Mouse (Mus musculus) ES-Bruce4 (cell line): ENCODE results near the gene Tbc1d30. TPM values are rescaled to one million over a fixed set of nuclear protein-coding genes. Genes with fewer than 3 reads are reported as not detected.

Source experiments
- H3K27ac ChIP-seq: 2 replicates; pipeline ENCODE4 v1.5.1; 2012; ENCODE audit warnings: low read length, inconsistent platforms; ENCODE audit not compliant: insufficient read depth
- H3K27me3 ChIP-seq: 2 replicates; pipeline ENCODE4 v1.6.1; 2012; ENCODE audit warnings: mild to moderate bottlenecking, low read length, inconsistent platforms; ENCODE audit not compliant: control insufficient read depth, poor library complexity, insufficient read depth, severe bottlenecking
- H3K36me3 ChIP-seq: 2 replicates; pipeline ENCODE4 v1.6.1; 2012; ENCODE audit warnings: inconsistent platforms, mild to moderate bottlenecking, low read length, moderate library complexity; ENCODE audit not compliant: control insufficient read depth, poor library complexity, insufficient read depth, severe bottlenecking
- H3K4me1 ChIP-seq: one replicate; pipeline ENCODE4 v1.8.1; 2011; ENCODE audit warnings: low read length; ENCODE audit not compliant: control insufficient read depth, insufficient read depth
- H3K4me3 ChIP-seq: 2 replicates; pipeline ENCODE4 v1.5.1; 2011; ENCODE audit warnings: low read depth, mild to moderate bottlenecking, low read length
- H3K9ac ChIP-seq: 2 replicates; pipeline ENCODE4 v1.6.1; 2012; ENCODE audit warnings: low read depth, mild to moderate bottlenecking, inconsistent platforms; ENCODE audit not compliant: poor library complexity, severe bottlenecking
- H3K9me3 ChIP-seq: replicated peaks from 2 replicates; pipeline ENCODE4 v1.6.1; 2012; ENCODE audit warnings: mild to moderate bottlenecking, low read length, inconsistent platforms; ENCODE audit not compliant: control insufficient read depth, poor library complexity, insufficient read depth, severe bottlenecking
- CTCF ChIP-seq: IDR thresholded peaks from one replicate; pipeline ENCODE4 v1.8.1; 2011; ENCODE audit warnings: low read depth, low read length
- EP300 ChIP-seq: IDR thresholded peaks from 2 replicates; pipeline ENCODE4 v1.6.1; 2011; ENCODE audit warnings: low read depth, low read length; ENCODE audit not compliant: insufficient read depth
- POLR2A ChIP-seq: IDR thresholded peaks from one replicate; pipeline ENCODE4 v1.8.1; 2011; ENCODE audit warnings: low read length; ENCODE audit not compliant: insufficient read depth
- polyA plus RNA-seq: library from polyadenylated mRNA; stranded (reverse); fragments of >200 nt; gene quantifications from 2 replicates; pipeline ENCODE4 v1.2.4, GENCODE M21; 2011; ENCODE audit warnings: low read depth; ENCODE audit not compliant: missing spikeins, insufficient read depth, insufficient read length

Tbc1d30 gene
- polyA plus RNA-seq, 1 experiment: not detected

DNA sequence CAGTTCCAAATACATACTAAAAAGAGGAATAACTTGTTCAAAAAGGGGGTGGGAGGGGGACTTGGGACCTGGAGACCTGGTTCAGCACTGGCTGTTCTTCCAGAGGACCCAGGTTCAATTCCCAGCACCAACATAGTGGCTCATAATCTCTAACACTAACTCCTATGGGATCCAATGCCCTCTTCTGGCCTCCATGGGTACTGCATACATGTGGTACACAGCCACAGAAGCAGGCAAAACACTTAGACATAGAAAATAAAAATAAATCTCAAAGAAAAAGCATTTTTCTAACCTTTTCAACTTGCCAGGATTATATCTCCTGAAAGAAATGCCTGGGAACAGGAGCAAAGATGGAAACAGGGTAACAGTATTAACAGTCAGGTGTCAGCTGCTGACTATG lies 24.9 kb downstream of the Tbc1d30 start:
- Histone ChIP-seq H3K27me3 (no peaks in the 10 kb centered on the region; the same call in 1 of the 2 replicates), H3K4me1 (no peaks in the 10 kb centered on the region), H3K4me3 (no peak overlapping the region), H3K36me3 (no peaks in the 10 kb centered on the region), H3K9ac (no peak overlapping the region), H3K27ac (no peak overlapping the region), H3K9me3 (no peaks in the 10 kb centered on the region)
- TF ChIP-seq CTCF (no peak), POLR2A (no peak)

DNA sequence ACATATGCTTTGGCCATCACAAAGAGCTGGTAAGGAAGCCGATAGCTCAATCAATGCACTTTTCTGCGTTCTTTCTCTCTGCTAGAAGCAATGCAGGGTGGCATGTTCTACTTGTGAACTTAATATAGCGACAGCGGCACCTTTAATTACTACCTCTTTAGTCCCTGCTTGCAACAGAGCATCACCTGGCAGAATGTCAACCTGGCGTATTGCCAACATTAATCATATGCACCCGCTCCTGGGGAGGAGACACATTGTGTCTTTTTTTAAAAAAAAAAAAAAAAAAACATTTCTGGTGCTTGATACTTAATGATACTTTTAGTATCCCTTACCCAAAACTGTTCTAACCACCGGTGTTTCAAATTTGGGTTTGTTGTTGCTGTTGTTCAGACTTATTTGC lies 27.6 kb downstream of the Tbc1d30 start:
- TF ChIP-seq EP300 (no peak), POLR2A (no peak), CTCF (no peak)
- no peaks in the 10 kb centered on the region for H3K9me3 ChIP-seq
- H3K27ac ChIP-seq: no peak overlapping the region
- no peaks in the 10 kb centered on the region for H3K36me3 ChIP-seq
- H3K4me3 ChIP-seq: no peak overlapping the region
- H3K4me1 ChIP-seq: no peaks in the 10 kb centered on the region
- H3K27me3 ChIP-seq: no peaks in the 10 kb centered on the region; the same call in 1 of the 2 replicates
- no peak overlapping the region for H3K9ac ChIP-seq

DNA sequence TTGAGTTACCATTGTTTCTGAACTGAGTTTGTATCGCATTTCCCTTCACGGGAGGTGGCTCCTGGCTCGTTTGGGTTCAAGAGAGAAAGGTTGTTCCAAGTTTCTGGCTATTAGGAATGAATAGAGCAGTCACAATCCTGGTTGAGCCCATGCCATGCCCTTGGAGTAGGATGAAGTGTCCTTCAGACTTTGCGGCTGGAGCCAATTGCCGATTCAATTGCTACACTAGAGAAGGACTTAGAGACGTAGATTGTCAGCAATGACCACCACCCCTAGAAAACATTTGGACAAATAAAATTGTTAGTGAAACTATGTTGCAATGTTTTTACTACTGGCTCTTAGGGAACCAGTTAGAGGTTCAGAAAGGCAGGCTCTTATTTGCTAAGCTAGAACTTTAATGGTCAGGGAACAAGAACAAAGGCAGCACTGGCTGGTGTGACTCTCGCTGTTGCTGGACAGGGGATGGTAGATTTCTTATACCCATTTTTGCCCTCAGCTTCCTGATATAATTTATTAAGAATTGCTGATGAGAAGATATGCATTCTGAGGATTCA lies 32.6 kb downstream of the Tbc1d30 start:
- Histone ChIP-seq H3K4me3 (no peak overlapping the region), H3K9me3 (no peaks in the 10 kb centered on the region), H3K4me1 (no peaks in the 10 kb centered on the region), H3K27ac (no peak overlapping the region), H3K9ac (no peak overlapping the region), H3K36me3 (no peaks in the 10 kb centered on the region), H3K27me3 (peaks cover 2% of the 10 kb centered on the region; the same call in 1 of the 2 replicates)
- no peak for TF ChIP-seq POLR2A

DNA sequence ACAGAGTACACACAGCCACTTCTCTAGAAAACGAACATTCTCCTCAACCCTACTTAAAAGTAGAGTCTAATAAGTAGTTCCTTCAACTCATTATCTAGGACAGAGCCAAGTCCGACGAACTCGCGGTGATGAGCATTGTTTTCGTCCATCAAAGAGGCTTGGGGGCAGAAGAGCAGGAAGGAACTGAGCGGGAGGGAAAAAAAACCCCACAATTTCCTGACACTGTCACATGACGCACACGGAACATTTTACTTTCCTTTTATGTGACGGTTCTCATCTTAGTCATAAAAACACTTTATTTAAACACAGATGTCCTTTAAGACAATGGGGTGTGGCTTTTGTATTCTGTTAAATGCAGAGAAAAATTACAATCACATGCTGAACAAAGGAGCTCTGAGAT lies 34.7 kb downstream of the Tbc1d30 start:
- no peak overlapping the region for H3K27ac ChIP-seq
- no peaks in the 10 kb centered on the region for H3K9me3 ChIP-seq
- no peaks in the 10 kb centered on the region for H3K4me1 ChIP-seq
- H3K4me3 ChIP-seq: no peak overlapping the region
- no peak overlapping the region for H3K9ac ChIP-seq
- no peaks in the 10 kb centered on the region for H3K36me3 ChIP-seq
- no peak for TF ChIP-seq POLR2A
- no peak for TF ChIP-seq EP300
- TF ChIP-seq CTCF: no peak
- peaks cover 4% of the 10 kb centered on the region; the same call in 1 of the 2 replicates for H3K27me3 ChIP-seq

DNA sequence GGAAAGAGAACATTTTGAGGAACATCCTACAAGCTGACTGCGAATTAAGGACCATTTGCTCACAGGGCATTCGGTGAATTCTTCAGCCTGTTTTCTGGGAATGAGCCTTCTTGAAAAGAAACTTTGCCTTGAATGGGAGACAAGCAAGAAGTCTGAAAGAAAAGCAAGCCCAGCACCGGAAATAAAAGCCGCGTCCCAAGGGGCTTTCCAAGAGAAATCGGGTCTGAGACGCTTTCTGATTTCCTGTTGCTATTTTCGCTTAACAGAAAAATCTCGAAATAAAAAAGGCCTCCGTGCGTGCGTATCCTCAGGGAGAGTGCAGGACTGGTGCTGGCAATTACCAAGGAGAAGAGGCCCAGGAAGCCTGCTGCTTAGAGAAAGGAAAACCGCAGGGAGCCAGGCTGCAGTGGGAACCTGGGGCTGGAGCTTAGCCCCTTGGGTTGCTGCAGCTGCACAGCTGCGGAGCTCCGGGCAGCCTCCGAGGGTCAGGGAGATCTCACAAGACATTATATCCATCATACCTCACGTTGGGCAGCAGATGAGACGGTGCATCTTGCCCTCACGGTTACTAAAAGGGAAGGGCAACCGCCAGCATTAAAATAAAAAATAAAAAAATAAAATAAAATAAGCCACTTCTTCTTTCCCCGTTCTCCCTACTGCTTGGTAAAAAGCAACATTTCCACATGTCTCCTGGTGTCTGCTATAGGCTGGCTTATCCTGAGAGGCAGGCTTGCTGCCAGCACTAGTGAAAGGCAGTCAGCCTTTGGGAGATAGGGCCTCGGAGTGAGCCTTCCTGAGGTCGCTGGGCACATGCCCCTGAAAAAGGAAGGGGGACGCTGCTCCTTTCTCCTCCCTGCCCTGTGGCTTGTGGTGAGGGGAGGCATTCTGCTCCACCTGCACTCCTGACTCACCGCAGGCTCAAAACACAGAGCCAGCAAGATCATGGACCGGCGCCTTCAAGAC lies 35.5 kb downstream of the Tbc1d30 start:
- H3K9ac ChIP-seq: no peak overlapping the region
- no peaks in the 10 kb centered on the region for H3K36me3 ChIP-seq
- no peak overlapping the region for H3K4me3 ChIP-seq
- H3K9me3 ChIP-seq: no peaks in the 10 kb centered on the region
- H3K27me3 ChIP-seq: peaks cover 10% of the 10 kb centered on the region
- H3K27ac ChIP-seq: no peak overlapping the region
- TF ChIP-seq POLR2A (no peak), EP300 (no peak), CTCF (no peak)
- H3K4me1 ChIP-seq: no peaks in the 10 kb centered on the region

DNA sequence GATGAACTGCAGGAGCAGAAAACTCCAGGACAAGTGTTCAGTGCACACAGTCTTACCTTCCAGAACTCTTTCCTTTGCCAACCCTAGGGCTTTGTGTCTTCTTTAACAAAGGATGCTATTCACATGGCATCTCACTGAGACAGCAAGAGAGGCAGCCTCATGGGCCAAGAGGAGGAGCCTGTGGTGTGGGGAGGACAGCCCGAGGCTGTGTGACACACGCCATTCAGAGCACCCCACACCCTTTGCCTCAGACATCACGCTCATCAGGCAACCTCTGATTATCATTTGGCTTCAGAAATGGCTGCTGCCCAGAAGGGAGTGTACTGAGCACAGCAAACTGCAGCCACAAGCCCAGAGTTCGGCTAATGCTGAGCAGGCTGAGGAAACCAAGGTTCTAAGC lies 36.9 kb downstream of the Tbc1d30 start:
- H3K9me3 ChIP-seq: no peaks in the 10 kb centered on the region
- no peak overlapping the region for H3K27ac ChIP-seq
- no peak overlapping the region for H3K4me3 ChIP-seq
- peaks cover 16% of the 10 kb centered on the region for H3K27me3 ChIP-seq
- no peak overlapping the region for H3K9ac ChIP-seq
- TF ChIP-seq CTCF (no peak), EP300 (no peak), POLR2A (no peak)
- no peaks in the 10 kb centered on the region for H3K4me1 ChIP-seq
- H3K36me3 ChIP-seq: no peaks in the 10 kb centered on the region
